Mouse (Mus musculus): ENCODE results near the gene Gm10803. TPM values are rescaled to one million over a fixed set of nuclear protein-coding genes. Genes with fewer than 3 reads are reported as not detected.

Gm10803 gene
- polyA plus RNA-seq, 1 experiment from 2014 or later, result not detected

- Histone ChIP-seq H3K9me3 (ENCODE audit: control insufficient read depth, low read depth, low read length) (no peaks in the 10 kb centered on the region), H3K36me3 (ENCODE audit: control insufficient read depth, insufficient read depth, low read length) (no peaks in the 10 kb centered on the region), H3K4me2 (replicated peaks; ENCODE audit: low read depth, low read length) (no peak overlapping the region), H3K27ac (ENCODE audit: low read length) (no peak overlapping the region), H3K9ac (replicated peaks; ENCODE audit: low read depth, low read length) (no peak overlapping the region), H3K27me3 (ENCODE audit: control insufficient read depth, insufficient read depth, low read length) (no peaks in the 10 kb centered on the region), H3K4me3 (ENCODE audit: low read depth, low read length) (no peak overlapping the region), H3K4me1 (ENCODE audit: control insufficient read depth, insufficient read depth, low read length) (no peaks in the 10 kb centered on the region)
- 59% methylated on average over 5 of the region's 5 CpGs for WGBS
- no peak for ATAC-seq (ENCODE audit: insufficient number of reproducible peaks, insufficient read depth, low FRiP score, low read depth)
Observed at GRCm38 (mm10) chr2:93572565-93572964, 12.2 kb downstream of the Gm10803 start.

DNA sequence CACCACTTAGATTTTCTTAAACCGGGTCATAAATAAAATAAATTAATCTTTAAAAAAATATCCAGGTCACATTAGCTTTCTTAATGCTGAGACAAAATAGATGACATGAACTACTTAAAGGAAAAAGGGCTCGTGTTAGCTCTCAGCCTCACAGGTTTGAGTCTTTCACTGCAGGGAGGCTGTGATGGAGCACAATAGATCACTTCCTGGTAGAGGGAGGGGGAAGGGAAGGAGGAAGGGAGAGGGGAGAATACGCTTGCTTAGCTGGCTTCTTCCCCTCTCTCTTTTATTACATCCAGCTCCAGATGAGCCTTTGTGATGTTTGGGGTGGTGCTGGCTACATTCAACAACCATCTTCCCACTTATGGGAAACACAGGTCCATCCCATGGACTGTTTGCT, 20.9 kb downstream of the Gm10803 start:
- Histone ChIP-seq H3K27me3 (ENCODE audit: control insufficient read depth, insufficient read depth, low read length) (no peaks in the 10 kb centered on the region), H3K9me3 (ENCODE audit: control insufficient read depth, low read depth, low read length) (no peaks in the 10 kb centered on the region), H3K27ac (ENCODE audit: low read length) (no peak overlapping the region), H3K4me1 (ENCODE audit: control insufficient read depth, insufficient read depth, low read length) (no peaks in the 10 kb centered on the region), H3K9ac (replicated peaks; ENCODE audit: low read depth, low read length) (no peak overlapping the region), H3K4me3 (ENCODE audit: low read depth, low read length) (no peak overlapping the region), H3K36me3 (ENCODE audit: control insufficient read depth, insufficient read depth, low read length) (no peaks in the 10 kb centered on the region), H3K4me2 (replicated peaks; ENCODE audit: low read depth, low read length) (no peak overlapping the region)
- WGBS, result 48% methylated on average over 3 of the region's 3 CpGs
- no peak for ATAC-seq (ENCODE audit: insufficient number of reproducible peaks, insufficient read depth, low FRiP score, low read depth)

- no peaks in the 10 kb centered on the region for H3K36me3 ChIP-seq (ENCODE audit: control insufficient read depth, insufficient read depth, low read length)
- WGBS, result 76% methylated on average over 1 of the region's 1 CpGs
Observed at GRCm38 (mm10) chr2:93585821-93586220, 25.5 kb downstream of the Gm10803 start.

DNA sequence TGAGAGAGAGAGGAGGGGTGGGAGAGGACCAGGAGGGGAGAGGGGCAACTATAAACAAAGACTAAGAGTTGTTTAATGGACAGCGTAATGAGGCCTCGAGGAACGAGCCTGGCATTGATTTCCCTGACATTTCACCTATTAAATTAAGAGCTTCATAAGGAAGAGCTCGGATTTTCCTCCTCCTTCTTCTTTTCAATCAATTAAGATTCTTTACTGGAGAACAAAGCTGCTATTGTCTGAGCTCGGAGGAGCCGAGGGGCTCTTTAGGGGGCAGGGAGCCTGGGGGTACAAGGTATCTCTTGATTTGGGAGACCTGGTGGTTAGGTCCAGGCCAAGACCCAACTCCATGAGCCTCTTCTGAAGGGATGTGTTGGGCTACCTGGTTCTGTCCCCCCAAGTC, 27.1 kb downstream of the Gm10803 start:
- H3K27ac ChIP-seq (ENCODE audit: low read length), result no peak overlapping the region
- no peaks in the 10 kb centered on the region for H3K36me3 ChIP-seq (ENCODE audit: control insufficient read depth, insufficient read depth, low read length)
- H3K4me3 ChIP-seq (ENCODE audit: low read depth, low read length), result no peak overlapping the region
- no peaks in the 10 kb centered on the region for H3K9me3 ChIP-seq (ENCODE audit: control insufficient read depth, low read depth, low read length)
- no peaks in the 10 kb centered on the region for H3K27me3 ChIP-seq (ENCODE audit: control insufficient read depth, insufficient read depth, low read length)
- no peak overlapping the region for H3K4me2 ChIP-seq (replicated peaks; ENCODE audit: low read depth, low read length)
- H3K4me1 ChIP-seq (ENCODE audit: control insufficient read depth, insufficient read depth, low read length), result no peaks in the 10 kb centered on the region
- WGBS, result 22% methylated on average over 6 of the region's 6 CpGs
- no peak for ATAC-seq (ENCODE audit: insufficient number of reproducible peaks, insufficient read depth, low FRiP score, low read depth)
- H3K9ac ChIP-seq (replicated peaks; ENCODE audit: low read depth, low read length), result no peak overlapping the region

More at GRCm38 (mm10) chr2:93585821-93586220, 25.5 kb downstream of the Gm10803 start:
- Histone ChIP-seq H3K4me1 (ENCODE audit: control insufficient read depth, insufficient read depth, low read length) (no peaks in the 10 kb centered on the region), H3K4me3 (ENCODE audit: low read depth, low read length) (no peak overlapping the region), H3K9ac (replicated peaks; ENCODE audit: low read depth, low read length) (no peak overlapping the region), H3K9me3 (ENCODE audit: control insufficient read depth, low read depth, low read length) (no peaks in the 10 kb centered on the region), H3K4me2 (replicated peaks; ENCODE audit: low read depth, low read length) (no peak overlapping the region), H3K27me3 (ENCODE audit: control insufficient read depth, insufficient read depth, low read length) (no peaks in the 10 kb centered on the region), H3K27ac (ENCODE audit: low read length) (no peak overlapping the region)
- ATAC-seq (ENCODE audit: insufficient number of reproducible peaks, insufficient read depth, low FRiP score, low read depth), result no peak

DNA sequence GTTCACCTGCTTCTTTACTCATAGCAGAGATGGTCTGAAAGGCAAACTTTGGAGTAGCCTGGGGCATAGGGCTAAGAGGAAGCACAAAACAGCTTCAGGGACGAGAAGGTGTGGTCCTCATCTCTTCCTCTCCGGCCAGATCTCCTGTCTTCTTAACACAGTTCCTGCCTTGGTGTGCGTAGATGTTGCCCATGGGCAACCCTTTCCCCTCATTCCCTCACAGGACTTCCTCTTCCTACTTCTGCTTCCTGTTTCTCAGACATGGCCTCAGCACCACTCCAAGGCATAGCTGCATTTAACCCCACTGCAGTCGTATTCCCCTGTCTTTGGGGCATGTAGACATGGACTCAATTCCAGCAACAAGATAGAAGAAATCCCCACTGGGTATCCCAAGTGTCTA, 29.5 kb downstream of the Gm10803 start:
- Histone ChIP-seq H3K4me3 (ENCODE audit: low read depth, low read length) (no peak overlapping the region), H3K4me2 (replicated peaks; ENCODE audit: low read depth, low read length) (no peak overlapping the region), H3K36me3 (ENCODE audit: control insufficient read depth, insufficient read depth, low read length) (no peaks in the 10 kb centered on the region), H3K4me1 (ENCODE audit: control insufficient read depth, insufficient read depth, low read length) (no peaks in the 10 kb centered on the region), H3K27ac (ENCODE audit: low read length) (no peak overlapping the region), H3K9ac (replicated peaks; ENCODE audit: low read depth, low read length) (no peak overlapping the region), H3K27me3 (ENCODE audit: control insufficient read depth, insufficient read depth, low read length) (no peaks in the 10 kb centered on the region), H3K9me3 (ENCODE audit: control insufficient read depth, low read depth, low read length) (no peaks in the 10 kb centered on the region)
- WGBS, result 68% methylated on average over 4 of the region's 4 CpGs
- no peak for ATAC-seq (ENCODE audit: insufficient number of reproducible peaks, insufficient read depth, low FRiP score, low read depth)

DNA sequence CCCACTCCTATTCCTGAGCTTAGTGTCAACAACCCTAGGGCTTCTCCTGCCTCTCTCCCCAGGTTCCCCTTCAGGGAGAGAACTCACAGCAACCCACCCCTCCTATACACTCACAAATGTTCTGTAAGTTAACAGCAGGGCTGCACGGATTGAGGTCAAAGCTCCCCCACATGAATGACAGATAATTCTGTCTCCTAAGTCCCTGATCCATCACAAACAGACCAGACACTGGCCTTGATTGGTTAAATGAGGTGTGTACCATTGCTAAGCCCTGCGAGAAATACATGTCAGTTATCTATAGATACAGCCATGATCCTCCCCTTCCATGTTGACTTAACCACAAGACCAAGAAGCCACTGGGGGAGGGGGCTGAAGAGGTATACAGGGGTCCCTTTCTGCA, 31.3 kb downstream of the Gm10803 start:
- H3K36me3 ChIP-seq (ENCODE audit: control insufficient read depth, insufficient read depth, low read length), result no peaks in the 10 kb centered on the region
- no peaks in the 10 kb centered on the region for H3K9me3 ChIP-seq (ENCODE audit: control insufficient read depth, low read depth, low read length)
- no peak overlapping the region for H3K9ac ChIP-seq (replicated peaks; ENCODE audit: low read depth, low read length)
- no peaks in the 10 kb centered on the region for H3K4me1 ChIP-seq (ENCODE audit: control insufficient read depth, insufficient read depth, low read length)
- H3K27ac ChIP-seq (ENCODE audit: low read length), result no peak overlapping the region
- H3K4me3 ChIP-seq (ENCODE audit: low read depth, low read length), result no peak overlapping the region
- H3K4me2 ChIP-seq (replicated peaks; ENCODE audit: low read depth, low read length), result no peak overlapping the region
- ATAC-seq (ENCODE audit: insufficient number of reproducible peaks, insufficient read depth, low FRiP score, low read depth), result no peak
- 54% methylated on average over 2 of the region's 2 CpGs for WGBS
- H3K27me3 ChIP-seq (ENCODE audit: control insufficient read depth, insufficient read depth, low read length), result no peaks in the 10 kb centered on the region

- no peak overlapping the region for H3K4me3 ChIP-seq (ENCODE audit: low read depth, low read length)
- 45% methylated on average over 11 of the region's 11 CpGs for WGBS
- no peak for ATAC-seq (ENCODE audit: insufficient number of reproducible peaks, insufficient read depth, low FRiP score, low read depth)
- no peak overlapping the region for H3K9ac ChIP-seq (replicated peaks; ENCODE audit: low read depth, low read length)
- H3K4me2 ChIP-seq (replicated peaks; ENCODE audit: low read depth, low read length), result no peak overlapping the region
- no peak overlapping the region for H3K27ac ChIP-seq (ENCODE audit: low read length)
- no peaks in the 10 kb centered on the region for H3K4me1 ChIP-seq (ENCODE audit: control insufficient read depth, insufficient read depth, low read length)
- no peaks in the 10 kb centered on the region for H3K27me3 ChIP-seq (ENCODE audit: control insufficient read depth, insufficient read depth, low read length)
- H3K36me3 ChIP-seq (ENCODE audit: control insufficient read depth, insufficient read depth, low read length), result no peaks in the 10 kb centered on the region
- H3K9me3 ChIP-seq (ENCODE audit: control insufficient read depth, low read depth, low read length), result no peaks in the 10 kb centered on the region
Observed at GRCm38 (mm10) chr2:93592164-93592790, 31.9 kb downstream of the Gm10803 start.

GRCm38 (mm10) chr2:93593121-93593520, 32.8 kb downstream of the Gm10803 start:
- Histone ChIP-seq H3K27me3 (ENCODE audit: control insufficient read depth, insufficient read depth, low read length) (no peaks in the 10 kb centered on the region), H3K9me3 (ENCODE audit: control insufficient read depth, low read depth, low read length) (no peaks in the 10 kb centered on the region)
- 72% methylated on average over 10 of the region's 10 CpGs for WGBS

GRCm38 (mm10) chr2:93597145-93597544, 36.8 kb downstream of the Gm10803 start:
- Histone ChIP-seq H3K4me1 (ENCODE audit: control insufficient read depth, insufficient read depth, low read length) (peaks cover 5% of the 10 kb centered on the region; the same call in 1 of the 2 replicates), H3K36me3 (ENCODE audit: control insufficient read depth, insufficient read depth, low read length) (no peaks in the 10 kb centered on the region), H3K4me2 (replicated peaks; ENCODE audit: low read depth, low read length) (no peak overlapping the region), H3K27me3 (ENCODE audit: control insufficient read depth, insufficient read depth, low read length) (no peaks in the 10 kb centered on the region), H3K9ac (replicated peaks; ENCODE audit: low read depth, low read length) (no peak overlapping the region), H3K27ac (ENCODE audit: low read length) (no peak overlapping the region), H3K4me3 (ENCODE audit: low read depth, low read length) (no peak overlapping the region), H3K9me3 (ENCODE audit: control insufficient read depth, low read depth, low read length) (no peaks in the 10 kb centered on the region)
- 59% methylated on average over 11 of the region's 11 CpGs for WGBS
- no peak for ATAC-seq (ENCODE audit: insufficient number of reproducible peaks, insufficient read depth, low FRiP score, low read depth)

More at GRCm38 (mm10) chr2:93593121-93593520, 32.8 kb downstream of the Gm10803 start:
- H3K4me2 ChIP-seq (replicated peaks; ENCODE audit: low read depth, low read length), result no peak overlapping the region
- H3K4me1 ChIP-seq (ENCODE audit: control insufficient read depth, insufficient read depth, low read length), result no peaks in the 10 kb centered on the region
- H3K27ac ChIP-seq (ENCODE audit: low read length), result no peak overlapping the region
- no peaks in the 10 kb centered on the region for H3K36me3 ChIP-seq (ENCODE audit: control insufficient read depth, insufficient read depth, low read length)
- no peak overlapping the region for H3K4me3 ChIP-seq (ENCODE audit: low read depth, low read length)
- no peak overlapping the region for H3K9ac ChIP-seq (replicated peaks; ENCODE audit: low read depth, low read length)
- no peak for ATAC-seq (ENCODE audit: insufficient number of reproducible peaks, insufficient read depth, low FRiP score, low read depth)
